Mouse (Mus musculus) MEL (cell line): ENCODE data around the gene Hoxb7.

Experiments
- CTCF ChIP-seq, 3 experiments: IDR thresholded peaks in 2 of 3; conservative IDR thresholded peaks in 1 of 3; 2 replicates each; pipeline ENCODE4 v1.5.1; 2011 to 2012; ENCODE audit warnings: low read length in 3 of 3, low read depth in 2 of 3, mild to moderate bottlenecking in 2 of 3, improper control_type of control experiment in 1 of 3, inconsistent platforms in 1 of 3, mixed read lengths in 1 of 3, moderate library complexity in 1 of 3; ENCODE audit not compliant: control insufficient read depth in 1 of 3, insufficient read depth in 1 of 3, poor library complexity in 1 of 3, severe bottlenecking in 1 of 3
- EP300 ChIP-seq, 2 experiments: IDR thresholded peaks; 2 replicates each; pipeline ENCODE4 v1.6.1; 2011; ENCODE audit warnings: improper control_type of control experiment in 2 of 2, low read length in 2 of 2, low read depth in 1 of 2, mild to moderate bottlenecking in 1 of 2
- NELFE ChIP-seq: IDR thresholded peaks from 2 replicates; pipeline ENCODE4 v1.6.1; 2011; ENCODE audit warnings: low read depth, low read length, improper control_type of control experiment
- TAL1 ChIP-seq: IDR thresholded peaks from 2 replicates; pipeline ENCODE4 v1.6.1; 2012; ENCODE audit warnings: mild to moderate bottlenecking, inconsistent platforms, low read length, moderate library complexity, mixed read lengths

DNA sequence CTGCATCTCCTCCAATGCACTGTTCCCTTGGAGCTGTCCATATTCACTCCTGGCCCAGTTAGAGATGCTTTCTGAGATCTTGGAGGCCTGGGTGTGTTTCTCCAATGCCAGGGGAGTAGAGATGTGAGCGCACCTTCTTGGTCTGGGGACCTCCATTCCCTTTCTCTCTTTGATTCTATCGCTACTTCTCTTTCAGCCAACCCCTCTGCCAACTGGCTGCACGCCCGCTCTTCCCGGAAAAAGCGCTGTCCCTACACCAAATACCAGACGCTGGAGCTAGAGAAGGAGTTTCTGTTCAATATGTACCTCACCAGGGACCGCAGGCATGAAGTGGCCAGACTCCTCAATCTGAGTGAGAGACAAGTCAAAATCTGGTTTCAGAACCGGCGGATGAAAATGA lies 12.0 kb upstream of the Hoxb7 start:
- TF ChIP-seq CTCF (IDR thresholded peaks at IDR 0.05 in 2 of 3, conservative IDR thresholded peaks at IDR 0.05 in 1 of 3; ENCODE audit: control insufficient read depth in 1 of 3, insufficient read depth in 1 of 3, low read depth in 2 of 3, low read length in 3 of 3, poor library complexity in 1 of 3, severe bottlenecking in 1 of 3) (no peak), TAL1 (no peak), EP300 (IDR thresholded peaks at IDR 0.05; ENCODE audit: low read depth in 1 of 2, low read length in 2 of 2) (no peak), NELFE (no peak)
